Mouse (Mus musculus) brain, embryonic 14.5 days (tissue): ENCODE data around the gene Micall1. TPM values are rescaled to one million over a fixed set of nuclear protein-coding genes. Genes with fewer than 3 reads are reported as not detected.

Experiments
- DNase-seq: peaks from one replicate; pipeline ENCODE4 v3.0.0-alpha.2; 2011; ENCODE audit warnings: low read depth
- CTCF ChIP-seq: fragments of 200-500 bp; IDR thresholded peaks from 2 replicates; pipeline ENCODE4 v1.5.1; 2012; ENCODE audit warnings: inconsistent platforms, mild to moderate bottlenecking, moderate library complexity, borderline replicate concordance; ENCODE audit not compliant: insufficient read depth, insufficient read length; ENCODE audit errors: extremely low read depth
- POLR2A ChIP-seq: fragments of 200-500 bp; IDR thresholded peaks from 2 replicates; pipeline ENCODE4 v1.6.1; 2012; ENCODE audit warnings: mild to moderate bottlenecking, inconsistent platforms, borderline replicate concordance; ENCODE audit not compliant: poor library complexity, insufficient read depth, insufficient read length, severe bottlenecking; ENCODE audit errors: extremely low read depth
- polyA plus RNA-seq: library from polyadenylated mRNA; depleted of rRNA; stranded (reverse); fragments of >200 nt; gene quantifications from 2 replicates; pipeline ENCODE4 v1.2.3, GENCODE M21; 2012

Micall1 gene
- polyA plus RNA-seq, 1 experiment: 35.7 TPM

- DNase-seq: no peak
- no peak for TF ChIP-seq CTCF
These were observed 7.2 kb upstream of the Micall1 start for GRCm38 (mm10) chr15:79101531-79101930.

DNA sequence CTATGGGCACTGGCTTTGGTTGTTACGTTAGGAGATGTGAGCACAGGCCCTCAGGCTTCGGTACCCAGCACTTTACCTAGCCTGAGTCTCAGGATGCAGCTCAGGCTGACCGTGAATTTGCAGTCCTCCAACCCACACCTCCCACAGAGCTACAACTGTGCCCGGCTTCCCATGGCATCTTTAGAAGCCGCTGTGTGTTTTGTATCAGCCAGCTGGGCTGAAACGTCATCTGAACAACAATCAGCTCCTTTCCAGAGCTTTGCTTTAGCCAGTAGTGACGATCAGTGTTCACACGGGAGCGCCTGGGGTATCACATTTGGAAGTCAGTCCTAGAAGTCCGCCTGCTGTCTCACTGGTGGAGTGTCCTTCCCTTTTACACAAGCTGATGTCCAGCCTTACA lies 5.4 kb upstream of the Micall1 start:
- no peak for DNase-seq
- no peak for TF ChIP-seq POLR2A
- TF ChIP-seq CTCF: no peak

GRCm38 (mm10) chr15:79105804-79106203 lies 2.9 kb upstream of the Micall1 start:
- TF ChIP-seq POLR2A: no peak
- no peak for TF ChIP-seq CTCF
- DNase-seq: no peak

GRCm38 (mm10) chr15:79107966-79108365 lies 732 bp upstream of the Micall1 start:
- peak; percentile 5 for DNase-seq
- TF ChIP-seq POLR2A (no peak), CTCF (no peak)

GRCm38 (mm10) chr15:79109321-79109934 lies 730 bp downstream of the Micall1 start:
- DNase-seq: peak; percentile 32
- TF ChIP-seq POLR2A (0 out of 2 replicates have a peak, but pooled peaks have one; percentile 5), CTCF (no peak)

DNA sequence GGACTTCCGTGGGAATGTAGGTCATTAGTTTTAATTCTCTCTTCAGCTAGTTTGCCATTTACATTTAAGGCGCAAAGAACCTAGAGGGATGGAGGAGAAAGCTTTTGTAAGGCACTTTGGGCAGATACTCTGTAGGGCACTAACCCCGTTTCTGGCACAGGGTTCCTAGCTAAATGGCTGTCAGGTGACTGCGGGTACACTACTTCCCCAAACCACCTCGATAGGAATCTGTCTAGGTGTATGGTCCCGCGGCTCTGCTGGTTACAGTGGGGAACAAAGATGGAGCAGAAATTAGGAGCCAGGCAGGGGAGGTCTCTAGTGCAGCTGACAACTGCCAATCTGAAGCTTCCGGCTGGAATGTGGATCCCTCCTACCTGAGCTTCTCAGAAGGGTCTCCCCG lies 1.3 kb downstream of the Micall1 start:
- TF ChIP-seq POLR2A (no peak), CTCF (no peak)
- DNase-seq: peak; percentile 2

DNA sequence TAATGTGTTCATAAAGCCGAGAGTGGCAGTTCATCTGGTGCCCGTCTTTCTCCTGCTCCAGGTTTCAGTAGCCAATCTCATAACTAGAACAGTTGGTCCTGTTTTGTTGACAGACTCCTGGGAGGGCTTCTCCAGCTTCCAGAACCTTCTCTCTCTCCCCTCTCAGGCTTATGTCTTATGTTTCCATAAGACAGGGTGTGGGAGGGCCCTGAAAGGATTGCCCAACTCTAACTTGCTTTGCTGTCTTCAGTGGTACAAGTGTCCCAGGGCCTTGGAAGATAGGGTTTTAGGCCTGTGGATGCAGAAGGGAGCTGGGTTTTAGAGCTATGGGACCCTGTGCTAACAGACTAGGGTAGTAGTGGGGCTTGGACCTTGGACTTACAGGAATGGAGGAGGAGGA lies 1.8 kb downstream of the Micall1 start:
- TF ChIP-seq POLR2A: no peak
- TF ChIP-seq CTCF: no peak

DNA sequence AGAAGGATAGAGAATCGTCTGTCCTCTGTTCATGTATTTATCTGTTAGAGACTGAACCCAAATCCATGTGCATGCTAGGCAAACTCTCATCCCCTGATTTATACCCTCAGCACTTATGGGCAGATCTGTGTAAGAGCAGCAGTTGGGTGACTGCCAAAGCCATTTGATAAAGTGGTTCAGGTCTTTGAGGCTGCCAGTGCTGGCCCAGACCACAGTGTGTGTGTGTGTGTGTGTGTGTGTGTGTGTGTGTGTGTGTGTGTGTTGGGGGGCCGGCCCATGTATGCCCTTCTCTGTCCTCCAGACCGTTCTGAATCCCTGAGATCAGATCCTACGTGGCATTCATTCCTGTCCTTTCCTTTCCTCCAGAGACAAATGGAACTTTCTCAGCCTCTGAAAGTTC lies 3.1 kb downstream of the Micall1 start:
- TF ChIP-seq CTCF (no peak), POLR2A (no peak)
- peak; percentile 70 for DNase-seq

More for the DNA sequence above, 1.8 kb downstream of the Micall1 start:
- DNase-seq: no peak

GRCm38 (mm10) chr15:79115276-79115675 lies 6.6 kb downstream of the Micall1 start:
- DNase-seq: no peak
- TF ChIP-seq POLR2A (no peak), CTCF (no peak)

GRCm38 (mm10) chr15:79119491-79119890 lies 10.8 kb downstream of the Micall1 start:
- TF ChIP-seq POLR2A (no peak), CTCF (no peak)

GRCm38 (mm10) chr15:79122119-79122518 lies 13.4 kb downstream of the Micall1 start:
- TF ChIP-seq POLR2A (no peak), CTCF (no peak)
- no peak for DNase-seq

More at GRCm38 (mm10) chr15:79119491-79119890, 10.8 kb downstream of the Micall1 start:
- DNase-seq: no peak

GRCm38 (mm10) chr15:79122546-79122945 lies 13.8 kb downstream of the Micall1 start:
- no peak for DNase-seq
- no peak for TF ChIP-seq POLR2A
- no peak for TF ChIP-seq CTCF

DNA sequence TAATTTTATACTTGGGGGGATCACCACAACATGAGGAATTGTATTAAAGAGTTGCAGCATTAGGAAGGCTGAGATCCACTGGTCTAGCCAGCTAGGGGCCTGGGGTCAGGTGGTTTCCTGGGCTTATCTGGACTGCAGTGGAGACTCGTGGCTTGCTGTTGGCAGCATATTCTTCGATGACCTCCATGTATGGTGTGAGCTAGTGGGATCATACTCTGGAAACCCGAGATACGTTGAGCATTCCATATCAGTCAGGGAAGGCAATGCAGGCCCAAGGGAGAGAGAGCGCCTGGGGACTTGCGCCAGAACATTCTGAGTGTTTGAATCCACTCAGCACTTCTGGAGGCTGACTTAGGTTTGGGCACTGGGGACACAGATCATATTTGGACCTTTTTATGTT lies 15.1 kb downstream of the Micall1 start:
- no peak for DNase-seq
- TF ChIP-seq POLR2A: no peak
- TF ChIP-seq CTCF: no peak

- TF ChIP-seq POLR2A (no peak), CTCF (no peak)
- no peak for DNase-seq
These were observed 15.7 kb downstream of the Micall1 start for GRCm38 (mm10) chr15:79124331-79124875.

DNA sequence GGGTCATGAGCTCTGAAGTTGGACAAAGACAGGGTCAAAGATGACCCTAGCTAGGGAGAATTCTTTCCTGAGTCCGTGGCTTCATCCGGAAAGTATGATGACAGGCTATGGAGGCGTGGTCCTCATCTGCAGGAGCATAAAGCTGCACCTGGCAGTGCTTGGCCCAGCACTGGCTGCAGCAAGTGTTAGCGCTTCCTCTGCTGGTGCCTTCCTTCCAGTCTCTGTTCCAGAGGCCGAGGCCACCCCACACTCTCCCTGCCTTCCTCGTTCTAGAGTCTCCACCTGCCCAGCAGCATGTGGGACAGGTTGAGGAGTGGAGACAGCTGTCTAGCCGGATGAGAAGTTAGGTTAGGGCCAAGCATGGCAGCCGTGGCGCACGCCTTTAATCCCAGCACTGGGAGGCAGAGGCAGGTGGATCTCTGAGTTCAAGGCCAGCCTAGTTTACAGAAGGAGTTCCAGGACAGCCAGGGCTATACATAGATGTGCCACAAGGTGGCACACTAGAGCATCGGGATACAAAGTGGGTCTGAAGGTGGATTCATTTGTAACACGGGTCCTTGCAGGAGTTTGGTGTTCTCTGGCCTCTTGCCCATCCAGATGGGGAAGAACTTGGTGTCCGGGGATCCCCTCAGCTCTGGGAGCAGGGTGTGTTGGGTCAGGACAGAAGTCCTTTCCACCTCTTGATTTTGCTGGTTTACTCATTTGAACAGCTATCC lies 17.7 kb downstream of the Micall1 start:
- DNase-seq: peak; percentile 36
- TF ChIP-seq CTCF (peak; percentile 66; the same call in 1 of the 2 replicates), POLR2A (no peak)

- DNase-seq: no peak
- TF ChIP-seq POLR2A (no peak), CTCF (no peak)
These were observed 18.4 kb downstream of the Micall1 start for GRCm38 (mm10) chr15:79127101-79127500.
